Mouse (Mus musculus): ENCODE results near the gene Sumf1. TPM values are rescaled to one million over a fixed set of nuclear protein-coding genes. Genes with fewer than 3 reads are reported as not detected.

Gene Sumf1
- polyA plus RNA-seq, 1 experiment: 14.9 TPM

DNA sequence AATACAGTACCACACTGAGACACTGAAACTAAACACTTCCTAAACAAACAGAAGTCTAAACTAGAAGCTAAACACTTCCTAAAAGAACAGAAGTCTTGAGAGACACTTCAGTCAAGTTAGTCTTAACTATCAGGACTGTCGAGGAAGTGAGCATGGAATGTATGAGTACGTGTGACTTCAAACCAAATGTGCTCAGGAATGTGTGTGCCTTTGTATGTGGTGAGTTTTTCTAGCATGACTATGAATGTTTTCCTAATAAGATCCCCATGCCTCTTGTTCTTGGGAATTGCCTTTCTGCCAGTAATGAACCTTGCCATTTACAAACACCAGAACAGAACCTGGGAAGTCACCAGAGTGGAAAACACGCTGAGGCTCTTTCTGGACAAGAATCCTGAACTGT, 124.3 kb downstream of the Sumf1 start:
- Histone ChIP-seq H3K79me2 (ENCODE audit: control insufficient read depth, insufficient read depth) (no peaks in the 10 kb centered on the region), H3K36me3 (ENCODE audit: control insufficient read depth, insufficient read depth) (no peaks in the 10 kb centered on the region), H3K27me3 (ENCODE audit: control insufficient read depth, insufficient read depth, insufficient read length) (no peaks in the 10 kb centered on the region), H3K4me3 (no peak overlapping the region), H3K4me2 (ENCODE audit: low read depth) (no peak overlapping the region), H3ac (ENCODE audit: control insufficient read depth, insufficient read length) (no peak overlapping the region)
- TF ChIP-seq MAX (IDR thresholded peaks at IDR 0.05; ENCODE audit: low read depth): no peak
- TF ChIP-seq SRF (IDR thresholded peaks at IDR 0.05; ENCODE audit: control insufficient read depth, insufficient read length, low read depth): no peak
- no peak for TF ChIP-seq USF1 (IDR thresholded peaks at IDR 0.05; ENCODE audit: low read depth)
- no peak for TF ChIP-seq POLR2A (IDR thresholded peaks at IDR 0.05; ENCODE audit: insufficient read length, low read depth)
- no peak for TF ChIP-seq E2F4 (IDR thresholded peaks at IDR 0.05; ENCODE audit: insufficient read depth)
- no peak for TF ChIP-seq MYOG (IDR thresholded peaks at IDR 0.05; ENCODE audit: control insufficient read depth in 1 of 3, insufficient read depth in 1 of 3, insufficient read length in 2 of 3, low read depth in 2 of 3)
- TF ChIP-seq POLR2AphosphoS2 (IDR thresholded peaks at IDR 0.05; ENCODE audit: insufficient read length, low read depth): no peak
- no peak for TF ChIP-seq TCF12 (IDR thresholded peaks at IDR 0.05; ENCODE audit: insufficient read depth, poor library complexity, severe bottlenecking)
- TF ChIP-seq MYOD1 (IDR thresholded peaks at IDR 0.05; ENCODE audit: control insufficient read depth in 1 of 3, insufficient read length in 2 of 3, low read depth in 2 of 3): no peak
- no peak for TF ChIP-seq TCF3 (IDR thresholded peaks at IDR 0.05; ENCODE audit: insufficient read length, low read depth)
- no peak for TF ChIP-seq REST (IDR thresholded peaks at IDR 0.05; ENCODE audit: insufficient read depth, insufficient read length)
- TF ChIP-seq CEBPB (IDR thresholded peaks at IDR 0.05; ENCODE audit: insufficient read depth, poor library complexity, severe bottlenecking): no peak

DNA sequence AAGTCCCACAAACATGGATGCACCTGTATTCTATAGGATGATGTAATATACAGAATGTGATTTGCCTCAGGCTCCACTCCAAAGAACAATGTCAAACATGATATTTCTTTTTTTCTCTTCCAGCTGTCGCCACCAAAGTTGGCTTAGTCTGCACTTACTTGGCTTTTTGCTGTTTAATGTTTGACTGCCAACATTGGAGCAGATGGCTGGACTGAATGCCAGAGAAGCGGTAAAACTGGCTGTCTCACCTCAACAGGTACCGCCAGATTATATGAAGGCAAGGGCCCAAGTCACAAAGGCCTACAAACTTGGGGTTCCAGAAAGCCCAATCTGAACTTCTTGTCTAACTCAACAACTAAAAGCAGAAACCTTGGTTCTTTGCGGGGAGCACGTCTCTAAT, 127.3 kb downstream of the Sumf1 start:
- TF ChIP-seq MAX (IDR thresholded peaks at IDR 0.05; ENCODE audit: low read depth): no peak
- no peak for TF ChIP-seq SRF (IDR thresholded peaks at IDR 0.05; ENCODE audit: control insufficient read depth, insufficient read length, low read depth)
- no peaks in the 10 kb centered on the region for H3K36me3 ChIP-seq (ENCODE audit: control insufficient read depth, insufficient read depth)
- H3K4me3 ChIP-seq: no peak overlapping the region
- no peaks in the 10 kb centered on the region for H3K79me2 ChIP-seq (ENCODE audit: control insufficient read depth, insufficient read depth)
- no peak overlapping the region for H3K4me2 ChIP-seq (ENCODE audit: low read depth)
- H3K27me3 ChIP-seq (ENCODE audit: control insufficient read depth, insufficient read depth, insufficient read length): no peaks in the 10 kb centered on the region
- H3ac ChIP-seq (ENCODE audit: control insufficient read depth, insufficient read length): no peak overlapping the region

DNA sequence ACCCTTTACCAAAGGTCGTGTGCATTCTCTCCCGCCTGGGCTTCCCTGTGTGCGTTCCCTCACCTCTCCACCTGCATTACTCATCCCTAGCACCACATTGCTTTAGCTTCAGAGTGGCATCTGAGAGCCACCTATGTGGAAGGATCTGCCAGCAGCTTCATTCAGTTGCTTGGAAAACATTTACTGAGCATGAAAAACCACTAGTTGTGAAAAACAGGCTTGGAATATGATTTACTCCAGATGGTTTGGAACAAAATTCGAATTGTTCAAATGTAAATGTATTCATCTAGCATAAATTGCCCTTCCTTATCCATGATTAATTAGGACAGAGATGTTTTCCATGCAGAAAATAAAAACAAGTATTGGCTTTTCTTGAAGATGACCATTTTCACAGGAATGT, 128.0 kb downstream of the Sumf1 start:
- H3ac ChIP-seq (ENCODE audit: control insufficient read depth, insufficient read length): no peak overlapping the region
- H3K79me2 ChIP-seq (ENCODE audit: control insufficient read depth, insufficient read depth): no peaks in the 10 kb centered on the region
- no peak overlapping the region for H3K4me2 ChIP-seq (ENCODE audit: low read depth)
- no peak overlapping the region for H3K4me3 ChIP-seq
- no peak for TF ChIP-seq SRF (IDR thresholded peaks at IDR 0.05; ENCODE audit: control insufficient read depth, insufficient read length, low read depth)
- no peak for TF ChIP-seq CEBPB (IDR thresholded peaks at IDR 0.05; ENCODE audit: insufficient read depth, poor library complexity, severe bottlenecking)
- no peak for TF ChIP-seq E2F4 (IDR thresholded peaks at IDR 0.05; ENCODE audit: insufficient read depth)
- no peak for TF ChIP-seq POLR2AphosphoS2 (IDR thresholded peaks at IDR 0.05; ENCODE audit: insufficient read length, low read depth)
- TF ChIP-seq TCF3 (IDR thresholded peaks at IDR 0.05; ENCODE audit: insufficient read length, low read depth): no peak
- TF ChIP-seq MYOD1 (IDR thresholded peaks at IDR 0.05; ENCODE audit: control insufficient read depth in 1 of 3, insufficient read length in 2 of 3, low read depth in 2 of 3): no peak
- TF ChIP-seq MAX (IDR thresholded peaks at IDR 0.05; ENCODE audit: low read depth): no peak
- TF ChIP-seq TCF12 (IDR thresholded peaks at IDR 0.05; ENCODE audit: insufficient read depth, poor library complexity, severe bottlenecking): no peak
- no peak for TF ChIP-seq MYOG (IDR thresholded peaks at IDR 0.05; ENCODE audit: control insufficient read depth in 1 of 3, insufficient read depth in 1 of 3, insufficient read length in 2 of 3, low read depth in 2 of 3)
- no peak for TF ChIP-seq POLR2A (IDR thresholded peaks at IDR 0.05; ENCODE audit: insufficient read length, low read depth)
- no peak for TF ChIP-seq REST (IDR thresholded peaks at IDR 0.05; ENCODE audit: insufficient read depth, insufficient read length)
- TF ChIP-seq USF1 (IDR thresholded peaks at IDR 0.05; ENCODE audit: low read depth): no peak
- no peaks in the 10 kb centered on the region for H3K27me3 ChIP-seq (ENCODE audit: control insufficient read depth, insufficient read depth, insufficient read length)
- no peaks in the 10 kb centered on the region for H3K36me3 ChIP-seq (ENCODE audit: control insufficient read depth, insufficient read depth)

Other genes with a start within 250 kb of the Sumf1 start
- 1.7 TPM for gene Setmar, start 120.5 kb downstream of the Sumf1 start, polyA plus RNA-seq (2012; fragmentation: generic; extraction: Trizol)
- gene Itpr1, start 27.5 kb upstream of the Sumf1 start, polyA plus RNA-seq (2012; fragmentation: generic; extraction: Trizol): 3.1 TPM

Data from myocyte (in vitro differentiated cells).